In the genomic region with DNA sequence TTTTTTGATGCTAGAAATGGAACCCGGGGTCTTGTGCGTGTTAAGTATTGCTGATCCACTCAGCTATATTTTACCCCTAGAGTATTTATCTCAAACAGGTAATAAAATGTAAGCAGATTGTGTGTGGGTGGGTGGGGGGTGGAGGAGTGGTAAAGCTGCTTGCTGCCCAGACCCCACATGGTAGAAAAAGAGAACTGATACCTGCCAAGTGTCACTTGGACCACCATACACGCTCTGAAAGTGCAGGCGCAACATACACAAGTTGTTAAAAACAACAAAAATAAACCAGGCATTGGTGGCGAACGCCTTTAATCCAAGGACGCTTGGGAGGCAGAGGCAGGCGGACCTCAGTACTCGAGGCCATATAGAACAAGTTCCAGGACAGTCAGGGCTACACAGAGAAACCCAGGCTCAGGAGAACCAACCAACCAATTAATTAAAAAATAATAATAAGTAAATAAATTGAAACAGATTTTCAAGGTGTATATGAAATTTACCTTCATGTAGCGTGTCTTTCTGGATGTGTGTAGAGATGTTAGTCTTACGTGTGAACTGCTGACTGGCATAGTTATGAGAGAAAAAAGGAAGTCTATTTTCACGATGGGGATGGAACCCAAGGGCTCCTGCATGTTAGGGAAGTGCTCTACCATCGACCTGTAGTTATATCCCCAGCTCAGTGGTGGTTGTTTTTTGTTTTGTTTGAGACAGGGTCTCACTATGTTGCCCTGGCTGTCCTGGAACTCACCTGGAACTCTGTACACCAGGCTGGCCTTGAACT, we compare ENCODE assay signal across 8 mouse cellular contexts. TPM values are rescaled to one million over a fixed set of nuclear protein-coding genes. Genes with fewer than 3 reads are reported as not detected.
DNase-seq lines count a peak whose midpoint lies in the region; ATAC-seq lines count a peak whose summit lies in the region.

No protein-coding gene starts in this region.

- no peaks in the 10 kb centered on the region for H3K9me3 ChIP-seq in kidney, embryonic 15.5 days (replicated peaks)
- H3K9me3 ChIP-seq in embryonic facial prominence, embryonic 10.5 days = peaks cover 6% of the 10 kb centered on the region; the same call in 1 of the 2 replicates
- H3K9me3 ChIP-seq in intestine, embryonic 15.5 days = no peaks in the 10 kb centered on the region
- no peaks in the 10 kb centered on the region for H3K9me3 ChIP-seq in midbrain, embryonic 16.5 days (replicated peaks; ENCODE audit: control insufficient read depth, low read length, poor library complexity, severe bottlenecking)

- H3K27ac ChIP-seq in kidney, embryonic 15.5 days = peak overlapping the region; percentile 70; the same call in 1 of the 2 replicates
- H3K27ac ChIP-seq in embryonic facial prominence, embryonic 10.5 days (replicated peaks) = peak overlapping the region; percentile 96; the same call in 1 of the 2 replicates
- H3K27ac ChIP-seq in intestine, embryonic 15.5 days = 0 out of 2 replicates have a peak overlapping the region, but pooled peaks have one; percentile 91
- H3K27ac ChIP-seq in midbrain, embryonic 16.5 days (ENCODE audit: low read length) = peak overlapping the region; percentile 88; the same call in 1 of the 2 replicates

- H3K9ac ChIP-seq in kidney, embryonic 15.5 days = peak overlapping the region; percentile 73; the same call in 1 of the 2 replicates
- H3K9ac ChIP-seq in intestine, embryonic 15.5 days = peak overlapping the region; percentile 74; the same call in 1 of the 2 replicates
- H3K9ac ChIP-seq in midbrain, embryonic 16.5 days (ENCODE audit: low read depth, low read length) = peak overlapping the region; percentile 77

- no peaks in the 10 kb centered on the region for H3K36me3 ChIP-seq in kidney, embryonic 15.5 days
- H3K36me3 ChIP-seq in embryonic facial prominence, embryonic 10.5 days (replicated peaks) = peaks cover 29% of the 10 kb centered on the region
- H3K36me3 ChIP-seq in intestine, embryonic 15.5 days = no peaks in the 10 kb centered on the region
- H3K36me3 ChIP-seq in midbrain, embryonic 16.5 days (ENCODE audit: control insufficient read depth, insufficient read depth, low read length) = peaks cover 9% of the 10 kb centered on the region; the same call in 1 of the 2 replicates

- H3K4me1 ChIP-seq in kidney, embryonic 15.5 days = peaks cover 36% of the 10 kb centered on the region
- H3K4me1 ChIP-seq in embryonic facial prominence, embryonic 10.5 days = peaks cover 33% of the 10 kb centered on the region
- H3K4me1 ChIP-seq in intestine, embryonic 15.5 days (replicated peaks) = peaks cover 14% of the 10 kb centered on the region
- H3K4me1 ChIP-seq in midbrain, embryonic 16.5 days (ENCODE audit: control insufficient read depth, insufficient read depth, low read length) = peaks cover 15% of the 10 kb centered on the region

- DNase-seq in kidney, postnatal 10 days = no peak
- DNase-seq in embryonic facial prominence, embryonic 10.5 days (ENCODE audit: low spot score) = no peak
- no peak for DNase-seq in thymus, postnatal 0 days (ENCODE audit: low spot score)
- no peak for DNase-seq in layer of hippocampus, postnatal 10 days (ENCODE audit: low spot score in 2 of 2)
- no peak for DNase-seq in gastrocnemius, postnatal 25 days

- no peaks in the 10 kb centered on the region for H3K27me3 ChIP-seq in kidney, embryonic 15.5 days
- H3K27me3 ChIP-seq in embryonic facial prominence, embryonic 10.5 days (replicated peaks; ENCODE audit: low read depth, poor library complexity, severe bottlenecking) = no peaks in the 10 kb centered on the region
- no peaks in the 10 kb centered on the region for H3K27me3 ChIP-seq in intestine, embryonic 15.5 days (replicated peaks)
- no peaks in the 10 kb centered on the region for H3K27me3 ChIP-seq in midbrain, embryonic 16.5 days (ENCODE audit: control insufficient read depth, insufficient read depth, low read depth, low read length)

- H3K4me2 ChIP-seq in kidney, embryonic 15.5 days = peak overlapping the region; percentile 74
- peak overlapping the region; percentile 68 for H3K4me2 ChIP-seq in intestine, embryonic 15.5 days (replicated peaks)
- peak overlapping the region; percentile 69 for H3K4me2 ChIP-seq in midbrain, embryonic 16.5 days (ENCODE audit: low read length)

- H3K4me3 ChIP-seq in kidney, embryonic 15.5 days (replicated peaks) = peak overlapping the region; percentile 74
- H3K4me3 ChIP-seq in embryonic facial prominence, embryonic 10.5 days = peak overlapping the region; percentile 74
- H3K4me3 ChIP-seq in intestine, embryonic 15.5 days (replicated peaks) = peak overlapping the region; percentile 59; the same call in 1 of the 2 replicates
- H3K4me3 ChIP-seq in midbrain, embryonic 16.5 days (ENCODE audit: low read depth, low read length) = peak overlapping the region; percentile 54

- ATAC-seq in kidney, embryonic 15.5 days (replicated peaks; ENCODE audit: low FRiP score) = no peak
- no peak for ATAC-seq in intestine, embryonic 15.5 days
- no peak for ATAC-seq in midbrain, embryonic 16.5 days

- WGBS in kidney, embryonic 15.5 days = 79% methylated on average over 13 of the region's 13 CpGs
- 84% methylated on average over 13 of the region's 13 CpGs for whole genome bisulfite sequencing in embryonic facial prominence, embryonic 10.5 days
- WGBS in intestine, embryonic 15.5 days = 71% methylated on average over 13 of the region's 13 CpGs
- 83% methylated on average over 13 of the region's 13 CpGs for WGBS in midbrain, embryonic 16.5 days

RNA-seq across cellular contexts. Expression of a gene that starts 38.9 kb away (rescaled TPM):
- polyA plus RNA-seq in kidney, embryonic 15.5 days (2015; fragmentation: Nextera tagmentation; extraction: Ambion mirVana) = 15.0 and 18.6 TPM in 2 replicates
- 25.1 and 25.2 TPM in 2 replicates for polyA plus RNA-seq in embryonic facial prominence, embryonic 10.5 days (2016; fragmentation: Nextera tagmentation; extraction: Ambion mirVana)
- 9.1 and 10.0 TPM in 2 replicates for polyA plus RNA-seq in intestine, embryonic 15.5 days (2015; fragmentation: Nextera tagmentation; extraction: Ambion mirVana)
- polyA plus RNA-seq in midbrain, embryonic 16.5 days (2015; fragmentation: Nextera tagmentation; extraction: Ambion mirVana) = 81.1 and 84.7 TPM in 2 replicates
- polyA plus RNA-seq in thymus, postnatal 0 days (2015; fragmentation: Nextera tagmentation; extraction: Ambion mirVana) = 2.1 and 2.2 TPM in 2 replicates
- total RNA-seq in layer of hippocampus, postnatal 10 days (2021) = 10 to 100 TPM; 55.9 to 61.6 TPM
- 1 to 10 TPM; 2.3 to 2.5 TPM for total RNA-seq in gastrocnemius, postnatal 25 days (2021)
